Mouse (Mus musculus): ENCODE measurements around the gene Gps1. TPM values are rescaled to one million over a fixed set of nuclear protein-coding genes. Genes with fewer than 3 reads are reported as not detected.

The Gps1 gene
- polyA plus RNA-seq, 1 experiment from 2014 or later, result 124 TPM

DNA sequence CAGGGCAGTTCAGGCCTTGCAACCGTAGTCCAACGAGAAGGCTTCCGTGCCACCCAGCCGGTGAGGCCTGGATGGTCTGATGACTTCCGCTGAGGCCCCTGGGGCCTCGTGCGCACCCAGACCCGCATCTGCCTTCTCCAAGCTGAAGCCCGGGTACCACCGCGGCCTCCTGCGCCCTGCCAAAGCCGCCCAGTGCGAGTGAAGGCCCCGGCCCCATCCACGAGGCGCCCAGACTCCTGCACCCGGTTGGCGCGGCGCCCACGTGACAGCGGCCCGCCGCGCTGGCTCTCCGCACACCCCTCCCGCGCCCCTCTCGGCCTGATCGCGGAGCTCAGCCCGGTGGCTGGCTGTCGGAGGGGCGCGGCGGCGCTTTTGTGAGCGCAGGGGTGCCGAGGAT, 39.5 kb downstream of the Gps1 start:
- Histone ChIP-seq H3K9me3 (replicated peaks; ENCODE audit: control insufficient read depth, low read length) (no peaks in the 10 kb centered on the region), H3K27me3 (ENCODE audit: control insufficient read depth, insufficient read depth, low read length) (no peaks in the 10 kb centered on the region), H3K9ac (ENCODE audit: low read length) (peak overlapping the region; percentile 93), H3K36me3 (ENCODE audit: control insufficient read depth, insufficient read depth) (peaks cover 17% of the 10 kb centered on the region), H3K4me2 (ENCODE audit: low read depth, low read length) (peak overlapping the region; percentile 72), H3K4me3 (ENCODE audit: low read length) (peak overlapping the region; percentile 78), H3K4me1 (ENCODE audit: control insufficient read depth, insufficient read depth, low read length) (peaks cover 36% of the 10 kb centered on the region), H3K27ac (ENCODE audit: low read length) (peak overlapping the region; percentile 89)
- WGBS, result under 1% methylated on average over 40 of the region's 40 CpGs
- peak; percentile 26 for ATAC-seq (replicated peaks; ENCODE audit: extremely low read depth, insufficient read depth, low FRiP score)

DNA sequence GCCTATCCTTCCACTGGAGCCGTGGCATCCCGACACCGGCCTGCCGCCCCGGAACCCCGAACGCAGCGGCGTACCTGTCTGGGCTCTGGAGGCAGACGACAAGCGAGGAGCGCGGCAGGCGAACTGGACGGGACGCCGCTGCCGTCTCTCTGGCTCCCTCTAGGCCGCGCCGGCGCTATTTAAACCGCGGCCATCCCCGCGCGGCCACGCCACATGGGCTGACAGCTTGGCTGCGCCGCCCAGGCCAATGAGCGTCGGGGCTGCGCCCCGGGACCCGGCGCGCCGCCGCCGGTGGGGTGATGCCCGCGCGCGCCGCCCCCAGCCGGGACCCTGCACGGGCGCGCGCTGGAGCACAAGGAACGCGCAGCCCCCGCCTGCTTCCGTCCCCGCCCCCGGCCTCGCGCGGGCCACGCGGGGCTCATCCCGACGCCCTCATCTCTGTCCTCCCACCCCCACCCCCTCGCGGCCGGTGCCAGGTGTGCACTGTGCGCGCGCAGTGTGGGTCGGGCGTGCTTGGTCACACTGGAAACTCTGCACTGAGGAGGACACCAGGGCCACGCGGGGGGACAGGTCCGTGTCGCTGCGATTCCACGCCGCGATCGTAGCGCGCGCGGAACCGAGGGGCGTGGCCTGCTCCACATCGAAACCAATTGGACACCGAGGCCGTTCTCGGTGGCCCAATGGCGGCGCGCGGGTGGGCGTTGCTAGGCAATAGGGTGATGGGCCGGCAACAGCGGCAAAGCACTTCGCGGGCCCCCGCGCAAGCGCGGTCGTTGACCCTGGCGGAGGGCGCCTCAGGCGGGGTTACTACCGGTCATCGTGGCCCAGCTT, 40.1 kb downstream of the Gps1 start, which contains the start of gene Fasn:
Gene Fasn (minus strand): TSS at position 592 of the 831 bp plus-strand sequence.
- H3K9me3 ChIP-seq (replicated peaks; ENCODE audit: control insufficient read depth, low read length), result no peaks in the 10 kb centered on the region
- H3K4me3 ChIP-seq (ENCODE audit: low read length), result peak within 1 kb of the TSS; percentile 78
- peak within 1 kb of the TSS; percentile 72 for H3K4me2 ChIP-seq (ENCODE audit: low read depth, low read length)
- H3K36me3 ChIP-seq (ENCODE audit: control insufficient read depth, insufficient read depth), result peaks cover 11% of the 10 kb centered on the region
- H3K27me3 ChIP-seq (ENCODE audit: control insufficient read depth, insufficient read depth, low read length), result no peaks in the 10 kb centered on the region
- H3K27ac ChIP-seq (ENCODE audit: low read length), result peak within 1 kb of the TSS; percentile 89
- H3K4me1 ChIP-seq (ENCODE audit: control insufficient read depth, insufficient read depth, low read length), result peaks cover 36% of the 10 kb centered on the region
- peak; percentile 89 for ATAC-seq (replicated peaks; ENCODE audit: extremely low read depth, insufficient read depth, low FRiP score)
- WGBS, result under 1% methylated on average over 103 of the region's 109 CpGs
- H3K9ac ChIP-seq (ENCODE audit: low read length), result peak within 1 kb of the TSS; percentile 93

DNA sequence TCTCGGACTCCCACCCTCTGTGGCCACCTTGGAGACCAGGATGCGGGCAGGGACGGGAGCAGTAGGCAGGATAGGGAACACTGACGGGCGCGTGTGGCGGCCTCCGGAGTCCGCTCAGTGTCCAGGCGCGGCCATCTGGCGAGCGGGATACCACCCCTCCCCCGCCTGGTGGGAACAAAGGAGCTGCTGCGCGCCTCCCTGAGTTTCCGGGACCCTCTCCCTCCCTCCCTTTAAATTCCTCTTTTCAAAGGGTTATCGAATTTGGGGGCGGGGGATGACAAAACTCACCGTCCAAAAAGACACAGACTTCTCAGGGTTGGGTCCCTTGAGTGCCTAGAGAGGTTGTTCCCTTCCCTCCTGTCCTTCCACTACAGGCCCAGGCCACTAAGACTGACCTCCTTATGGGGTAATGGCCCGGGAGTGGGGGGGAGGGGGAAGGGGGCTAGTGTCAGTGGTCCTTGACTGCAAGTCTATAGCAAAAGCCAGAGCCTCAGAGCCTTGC, 40.8 kb downstream of the Gps1 start:
- Histone ChIP-seq H3K27ac (ENCODE audit: low read length) (peak overlapping the region; percentile 89), H3K27me3 (ENCODE audit: control insufficient read depth, insufficient read depth, low read length) (no peaks in the 10 kb centered on the region), H3K4me1 (ENCODE audit: control insufficient read depth, insufficient read depth, low read length) (peaks cover 36% of the 10 kb centered on the region), H3K9me3 (replicated peaks; ENCODE audit: control insufficient read depth, low read length) (no peaks in the 10 kb centered on the region), H3K9ac (ENCODE audit: low read length) (peak overlapping the region; percentile 70), H3K36me3 (ENCODE audit: control insufficient read depth, insufficient read depth) (peaks cover 4% of the 10 kb centered on the region), H3K4me2 (ENCODE audit: low read depth, low read length) (peak overlapping the region; percentile 72), H3K4me3 (ENCODE audit: low read length) (peak overlapping the region; percentile 78)
- WGBS, result 0% methylated on average over 21 of the region's 21 CpGs
- peak; percentile 50 for ATAC-seq (replicated peaks; ENCODE audit: extremely low read depth, insufficient read depth, low FRiP score)

DNA sequence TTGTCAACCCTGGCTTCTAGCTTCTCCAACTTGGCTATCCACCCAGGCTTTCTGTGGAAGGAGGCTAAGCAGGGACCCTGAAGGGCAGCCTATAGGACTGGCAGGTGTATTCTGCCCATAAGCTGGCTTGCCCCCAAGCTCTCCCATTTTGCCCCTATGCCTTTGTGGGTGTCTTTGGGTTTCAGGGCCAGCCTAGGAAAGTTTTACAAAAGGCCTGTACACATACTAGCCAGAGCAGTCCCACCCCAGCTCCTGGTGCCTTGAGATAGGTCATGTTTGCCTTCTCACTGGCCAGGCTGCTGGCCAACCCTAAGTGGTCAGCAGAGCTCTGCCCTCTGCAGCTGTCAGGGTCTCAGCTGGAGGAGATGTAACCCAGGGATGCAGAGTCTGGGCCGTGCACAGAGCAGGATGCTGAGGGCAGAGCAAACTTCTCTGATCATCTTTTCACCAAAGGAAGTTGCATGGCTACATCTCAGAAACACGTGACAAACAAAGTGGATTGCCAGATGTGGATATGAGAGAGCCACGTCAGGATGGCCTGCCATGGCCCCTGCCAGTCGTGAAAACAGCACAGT, 41.3 kb downstream of the Gps1 start:
- H3K4me3 ChIP-seq (ENCODE audit: low read length), result peak overlapping the region; percentile 78
- no peaks in the 10 kb centered on the region for H3K27me3 ChIP-seq (ENCODE audit: control insufficient read depth, insufficient read depth, low read length)
- 48% methylated on average over 4 of the region's 4 CpGs for WGBS
- H3K27ac ChIP-seq (ENCODE audit: low read length), result peak overlapping the region; percentile 89
- no peaks in the 10 kb centered on the region for H3K36me3 ChIP-seq (ENCODE audit: control insufficient read depth, insufficient read depth)
- ATAC-seq (replicated peaks; ENCODE audit: extremely low read depth, insufficient read depth, low FRiP score), result no peak
- peaks cover 36% of the 10 kb centered on the region for H3K4me1 ChIP-seq (ENCODE audit: control insufficient read depth, insufficient read depth, low read length)
- H3K4me2 ChIP-seq (ENCODE audit: low read depth, low read length), result peak overlapping the region; percentile 72
- H3K9ac ChIP-seq (ENCODE audit: low read length), result peak overlapping the region; percentile 70
- H3K9me3 ChIP-seq (replicated peaks; ENCODE audit: control insufficient read depth, low read length), result no peaks in the 10 kb centered on the region

DNA sequence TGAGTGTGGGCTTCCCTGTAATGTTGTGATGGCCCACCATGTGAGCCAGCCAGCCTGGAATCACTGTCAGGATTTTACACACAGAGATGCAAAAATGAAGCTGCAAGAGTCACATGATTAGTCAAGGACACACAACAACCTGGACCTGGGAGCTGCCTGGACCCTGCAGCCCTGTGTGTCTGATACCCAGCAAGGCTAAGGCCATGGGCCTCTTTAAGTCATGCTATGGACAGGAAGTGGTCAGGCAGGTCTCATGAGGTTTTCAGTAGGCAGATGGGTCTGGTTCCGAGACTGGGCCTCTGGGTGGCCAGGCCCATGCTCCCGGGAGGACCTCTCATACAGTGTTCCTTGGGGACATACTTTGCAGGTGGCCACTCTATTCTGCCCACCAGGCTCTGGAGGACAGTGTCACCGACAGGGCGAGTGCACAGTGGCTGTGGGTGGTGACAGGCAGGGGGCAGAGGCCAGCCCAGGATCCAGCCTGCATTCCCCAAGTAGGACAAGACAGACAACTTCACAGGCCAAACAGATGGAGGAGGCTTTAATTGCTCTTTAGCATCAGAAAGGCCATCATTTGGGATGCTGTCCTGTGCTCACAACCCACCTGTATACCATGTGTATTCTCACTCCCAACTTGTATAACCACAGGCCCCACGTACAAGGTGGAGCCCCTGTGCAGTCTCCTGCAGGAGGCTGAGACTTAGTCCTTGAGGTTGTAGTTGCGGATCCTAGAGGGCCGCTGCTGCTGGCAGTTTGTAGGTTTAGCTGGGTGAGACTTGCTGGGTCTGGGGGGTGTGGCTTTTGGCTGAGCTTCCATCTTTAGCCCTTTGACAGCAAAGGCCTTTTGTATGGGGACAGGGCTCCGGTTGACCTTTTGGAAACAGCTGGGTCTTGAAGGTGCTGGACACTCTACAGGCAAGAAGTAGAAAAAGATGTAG, 42.2 kb downstream of the Gps1 start:
- Histone ChIP-seq H3K4me2 (ENCODE audit: low read depth, low read length) (no peak overlapping the region), H3K9ac (ENCODE audit: low read length) (no peak overlapping the region), H3K4me3 (ENCODE audit: low read length) (no peak overlapping the region), H3K9me3 (replicated peaks; ENCODE audit: control insufficient read depth, low read length) (no peaks in the 10 kb centered on the region), H3K4me1 (ENCODE audit: control insufficient read depth, insufficient read depth, low read length) (peaks cover 31% of the 10 kb centered on the region), H3K27ac (ENCODE audit: low read length) (0 out of 2 replicates have a peak overlapping the region, but pooled peaks have one; percentile 4), H3K27me3 (ENCODE audit: control insufficient read depth, insufficient read depth, low read length) (no peaks in the 10 kb centered on the region), H3K36me3 (ENCODE audit: control insufficient read depth, insufficient read depth) (no peaks in the 10 kb centered on the region)
- WGBS, result 83% methylated on average over 8 of the region's 8 CpGs
- ATAC-seq (replicated peaks; ENCODE audit: extremely low read depth, insufficient read depth, low FRiP score), result no peak

DNA sequence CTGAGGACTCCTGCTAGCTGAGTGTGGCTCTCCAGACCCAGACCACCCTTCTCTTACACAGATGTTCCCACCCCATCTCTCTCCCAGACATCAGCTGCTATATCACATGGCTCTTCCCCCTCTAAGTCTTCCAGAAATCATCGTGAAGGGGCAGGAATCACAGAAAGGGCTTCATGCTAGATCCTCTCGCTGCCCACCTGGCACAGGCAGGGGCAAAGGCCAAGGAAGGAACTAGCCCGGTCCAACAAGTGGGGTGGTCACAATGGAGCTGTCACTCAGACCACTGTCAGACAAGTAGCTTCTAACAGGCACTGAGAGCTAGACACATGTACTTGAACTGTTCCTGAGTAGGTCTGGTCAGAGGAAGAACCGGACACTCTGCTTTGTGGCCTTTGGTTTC, 44.3 kb downstream of the Gps1 start:
- Histone ChIP-seq H3K4me1 (ENCODE audit: control insufficient read depth, insufficient read depth, low read length) (peaks cover 16% of the 10 kb centered on the region), H3K27ac (ENCODE audit: low read length) (no peak overlapping the region), H3K4me3 (ENCODE audit: low read length) (no peak overlapping the region), H3K36me3 (ENCODE audit: control insufficient read depth, insufficient read depth) (no peaks in the 10 kb centered on the region), H3K9ac (ENCODE audit: low read length) (no peak overlapping the region), H3K9me3 (replicated peaks; ENCODE audit: control insufficient read depth, low read length) (no peaks in the 10 kb centered on the region), H3K4me2 (ENCODE audit: low read depth, low read length) (no peak overlapping the region), H3K27me3 (ENCODE audit: control insufficient read depth, insufficient read depth, low read length) (no peaks in the 10 kb centered on the region)
- ATAC-seq (replicated peaks; ENCODE audit: extremely low read depth, insufficient read depth, low FRiP score), result no peak
- WGBS, result 62% methylated on average over 4 of the region's 4 CpGs

DNA sequence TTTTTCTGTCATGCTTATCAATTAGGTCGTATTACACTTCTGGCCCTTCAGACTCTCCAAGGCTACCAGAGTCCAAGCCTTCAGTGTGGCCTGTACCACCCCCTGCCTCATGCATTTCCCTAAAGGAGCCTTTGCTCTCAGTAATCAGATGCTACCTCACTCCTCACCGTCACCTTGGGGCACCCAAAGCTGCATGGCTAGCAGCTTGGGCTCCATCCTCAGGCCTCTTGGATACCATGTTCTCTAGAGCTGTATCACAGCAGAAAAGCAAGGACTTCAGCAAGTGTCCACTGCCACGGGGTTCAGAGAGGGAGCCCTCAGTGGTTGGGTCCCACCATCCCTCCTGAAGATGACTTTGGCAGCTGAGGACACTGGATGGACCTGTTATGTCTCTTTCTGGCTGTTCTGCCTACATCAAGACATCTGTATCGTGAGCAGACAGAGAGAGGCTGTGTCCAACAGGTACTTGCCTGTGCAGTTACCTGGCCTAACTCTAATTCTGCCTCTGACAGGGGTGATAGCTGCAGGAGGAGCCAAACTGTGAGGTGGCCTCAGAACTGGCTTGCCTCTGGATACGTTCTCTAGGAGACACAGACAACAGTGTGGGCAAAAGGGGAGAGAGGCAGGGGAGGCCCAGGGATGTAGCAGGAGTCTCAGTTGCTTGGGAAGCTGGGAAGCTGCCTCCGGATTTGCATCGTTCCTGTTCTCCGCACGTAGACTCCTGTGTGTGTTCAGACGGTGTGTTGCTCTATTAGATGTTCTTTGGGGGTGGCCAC, 45.9 kb downstream of the Gps1 start:
- no peak for ATAC-seq (replicated peaks; ENCODE audit: extremely low read depth, insufficient read depth, low FRiP score)
- Histone ChIP-seq H3K4me2 (ENCODE audit: low read depth, low read length) (no peak overlapping the region), H3K36me3 (ENCODE audit: control insufficient read depth, insufficient read depth) (no peaks in the 10 kb centered on the region), H3K4me3 (ENCODE audit: low read length) (no peak overlapping the region), H3K9ac (ENCODE audit: low read length) (no peak overlapping the region), H3K27ac (ENCODE audit: low read length) (no peak overlapping the region), H3K9me3 (replicated peaks; ENCODE audit: control insufficient read depth, low read length) (no peaks in the 10 kb centered on the region), H3K27me3 (ENCODE audit: control insufficient read depth, insufficient read depth, low read length) (no peaks in the 10 kb centered on the region), H3K4me1 (ENCODE audit: control insufficient read depth, insufficient read depth, low read length) (peaks cover 27% of the 10 kb centered on the region)
- 78% methylated on average over 10 of the region's 10 CpGs for WGBS

- Histone ChIP-seq H3K27ac (ENCODE audit: low read length) (no peak overlapping the region), H3K9me3 (replicated peaks; ENCODE audit: control insufficient read depth, low read length) (no peaks in the 10 kb centered on the region), H3K4me1 (ENCODE audit: control insufficient read depth, insufficient read depth, low read length) (peaks cover 20% of the 10 kb centered on the region), H3K9ac (ENCODE audit: low read length) (no peak overlapping the region), H3K27me3 (ENCODE audit: control insufficient read depth, insufficient read depth, low read length) (no peaks in the 10 kb centered on the region), H3K4me2 (ENCODE audit: low read depth, low read length) (no peak overlapping the region), H3K4me3 (ENCODE audit: low read length) (no peak overlapping the region), H3K36me3 (ENCODE audit: control insufficient read depth, insufficient read depth) (no peaks in the 10 kb centered on the region)
- 84% methylated on average over 12 of the region's 12 CpGs for WGBS
- no peak for ATAC-seq (replicated peaks; ENCODE audit: extremely low read depth, insufficient read depth, low FRiP score)
Measured at GRCm38 (mm10) chr11:120830686-120831085, 46.6 kb downstream of the Gps1 start.

All from heart, embryonic 16.5 days (tissue).